Mouse (Mus musculus) telencephalon, adult 2 months (tissue): ENCODE data around the gene Tnf.

Experiments
- DNase-seq: peaks from one replicate; pipeline ENCODE4 v3.0.0-alpha.2; 2011; ENCODE audit warnings: low read depth, low spot score

The Tnf gene

GRCm38 (mm10) chr17:35154616-35155015, 47.2 kb downstream of the Tnf start:
- no peak for DNase-seq

GRCm38 (mm10) chr17:35153931-35154330, 47.9 kb downstream of the Tnf start:
- DNase-seq = no peak

- no peak for DNase-seq
Measured at GRCm38 (mm10) chr17:35153077-35153476, 48.7 kb downstream of the Tnf start.

- no peak for DNase-seq
Measured at GRCm38 (mm10) chr17:35152121-35152520, 49.7 kb downstream of the Tnf start.
